Mouse (Mus musculus): ENCODE measurements at regions not wholly inside any gene's neighbourhood (a gene's known extent, or its start where the extent isn't known, plus 50 kb on each side); places are given as distances from the start of the nearest gene placed in this dataset.
"Not testable (repeated sequence)": the region's sequence is repeated elsewhere in the genome, so short reads cannot be mapped to it uniquely, and the experiment has no call there.

DNA sequence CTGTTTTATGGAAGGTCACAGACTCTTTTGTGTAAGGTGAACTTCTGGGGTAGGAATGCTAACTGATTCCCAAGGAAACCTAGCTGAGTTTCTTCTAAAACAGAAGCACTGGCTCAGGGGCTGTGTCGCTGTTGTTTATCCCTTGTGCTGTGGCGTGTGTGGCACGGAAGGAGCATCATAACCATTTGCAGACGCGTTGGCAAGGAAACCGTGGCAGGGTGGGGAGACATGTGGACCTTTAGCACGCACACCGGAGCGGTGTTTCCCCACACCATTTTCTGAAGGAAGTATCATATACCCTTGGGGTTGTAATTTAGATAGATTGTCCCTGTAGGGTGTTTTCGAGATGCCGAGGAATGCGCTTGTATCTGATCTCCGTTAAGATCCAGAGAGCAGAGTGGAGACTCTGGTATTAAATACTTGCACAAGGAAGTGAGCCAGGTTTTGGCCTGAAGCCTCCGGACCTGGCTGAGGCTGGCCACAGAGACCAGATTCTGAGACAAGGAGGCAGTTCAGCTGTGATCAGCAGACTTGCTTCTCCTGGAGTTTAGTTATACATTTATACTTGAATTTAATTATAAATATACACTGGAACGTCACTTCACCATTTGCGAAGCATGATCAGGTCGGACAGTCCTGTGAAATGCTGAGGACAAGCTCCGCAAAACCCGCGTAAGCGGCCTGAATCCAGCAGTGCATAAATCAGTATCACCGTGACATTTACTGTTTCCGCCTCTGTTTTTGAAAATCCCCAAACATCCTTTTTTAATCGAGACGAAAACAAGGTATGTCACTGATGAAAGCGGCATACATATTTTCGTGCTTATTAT lies 84.5 kb upstream of the Adgrl2 start:
- no peak for DNase-seq (ENCODE audit: low read depth, low spot score)

- no peak for DNase-seq (ENCODE audit: low read depth, low spot score)
These were observed 79.8 kb upstream of the Adgrl2 start for GRCm38 (mm10) chr3:149070201-149070600.

- DNase-seq (ENCODE audit: low read depth, low spot score): no peak
These were observed 79.1 kb upstream of the Adgrl2 start for GRCm38 (mm10) chr3:149069436-149069835.

- no peak for DNase-seq (ENCODE audit: low read depth, low spot score)
These were observed 78.5 kb upstream of the Adgrl2 start for GRCm38 (mm10) chr3:149068821-149069220.

GRCm38 (mm10) chr3:149067758-149068157 lies 77.4 kb upstream of the Adgrl2 start:
- DNase-seq (ENCODE audit: low read depth, low spot score): no peak

DNA sequence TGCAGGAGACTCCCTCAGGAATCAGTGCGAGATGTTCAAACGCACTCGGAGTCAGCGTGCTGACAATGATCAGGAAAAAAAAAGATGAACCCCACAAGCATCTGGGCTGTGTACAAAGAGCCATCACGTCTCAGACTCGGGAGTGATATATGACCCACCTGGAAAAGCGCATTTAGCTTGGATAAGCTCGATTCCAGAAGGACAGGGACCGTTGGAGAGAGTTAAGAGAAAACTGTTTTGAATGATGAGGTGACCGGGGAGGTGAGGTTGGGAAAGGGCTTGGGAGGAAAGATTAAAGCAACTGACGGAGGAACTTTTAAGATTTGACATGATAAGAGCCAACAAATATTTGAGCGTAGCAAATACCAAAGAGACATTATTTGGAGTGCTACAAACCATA lies 64.7 kb upstream of the Adgrl2 start:
- no peak for DNase-seq (ENCODE audit: low read depth, low spot score)

- DNase-seq (ENCODE audit: low read depth, low spot score): not testable (repeated sequence)
These were observed 62.0 kb upstream of the Adgrl2 start for GRCm38 (mm10) chr3:149052295-149052902.

DNA sequence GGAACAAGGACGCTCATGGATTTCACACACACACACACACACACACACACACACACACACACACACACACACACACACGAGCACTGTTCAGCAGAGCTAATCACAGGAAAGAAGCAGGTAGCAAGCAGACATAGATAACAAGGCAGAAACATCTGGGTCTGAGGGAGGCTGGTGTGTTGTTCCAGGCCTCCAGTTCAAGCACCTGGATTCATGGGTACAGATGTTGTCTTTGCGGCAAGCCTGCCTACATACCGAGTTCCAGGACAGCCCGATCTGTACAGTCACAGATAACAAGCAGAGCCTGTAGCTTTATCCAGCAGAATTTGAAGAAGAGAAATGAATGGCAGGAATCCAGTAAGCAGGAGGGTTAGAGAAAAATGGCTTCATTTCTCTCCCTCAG lies 55.0 kb upstream of the Adgrl2 start:
- no peak for DNase-seq (ENCODE audit: low read depth, low spot score)

GRCm38 (mm10) chr3:149043901-149044300 lies 53.5 kb upstream of the Adgrl2 start:
- no peak for DNase-seq (ENCODE audit: low read depth, low spot score)

- DNase-seq (ENCODE audit: low read depth, low spot score): no peak
These were observed 52.2 kb upstream of the Adgrl2 start for GRCm38 (mm10) chr3:149042527-149042926.

- DNase-seq (ENCODE audit: low read depth, low spot score): no peak
These were observed 50.8 kb upstream of the Adgrl2 start for GRCm38 (mm10) chr3:149041188-149041587.

Data from retina, adult 2 months (tissue).